Mouse (Mus musculus) adrenal gland (tissue): ENCODE measurements around the gene Gm28047.
"Not testable (repeated sequence)": the region's sequence is repeated elsewhere in the genome, so short reads cannot be mapped to it uniquely, and the experiment has no call there.

Experiments used
- intact Hi-C: fragments of 180-260 bp; cut with DNase I; formaldehyde crosslinking; loops from one replicate; pipeline ENCODE4 v1.15.1; 2025

Gene Gm28047

GRCm38 (mm10) chr15:102622536-102622935 lies 2.3 kb downstream of the Gm28047 start:
- intact Hi-C loops = no loop called here

GRCm38 (mm10) chr15:102620765-102621164 lies 4.1 kb downstream of the Gm28047 start:
- intact Hi-C loops = no loop called here

GRCm38 (mm10) chr15:102619486-102619885 lies 5.4 kb downstream of the Gm28047 start:
- intact Hi-C loops = no loop called here

GRCm38 (mm10) chr15:102617654-102618053 lies 7.2 kb downstream of the Gm28047 start:
- intact Hi-C loops = no loop called here

- intact Hi-C loops = no loop called here
These were observed 8.7 kb downstream of the Gm28047 start for GRCm38 (mm10) chr15:102616174-102616573.

GRCm38 (mm10) chr15:102614224-102614623 lies 10.6 kb downstream of the Gm28047 start:
- intact Hi-C loops = loop anchor here (5.0 kb wide), 1 partner anchor 53 kb away; no protein-coding TSS in a partner anchor

GRCm38 (mm10) chr15:102612966-102613365 lies 11.9 kb downstream of the Gm28047 start:
- intact Hi-C loops = loop anchor here (5.0 kb wide), 1 partner anchor 54 kb away; no protein-coding TSS in a partner anchor

GRCm38 (mm10) chr15:102608586-102608985 lies 16.3 kb downstream of the Gm28047 start:
- intact Hi-C loops = not testable (repeated sequence)

GRCm38 (mm10) chr15:102593996-102594656 lies 30.7 kb downstream of the Gm28047 start:
- intact Hi-C loops = no loop called here

- intact Hi-C loops = no loop called here
These were observed 32.2 kb downstream of the Gm28047 start for GRCm38 (mm10) chr15:102592674-102593073.

- intact Hi-C loops = no loop called here
These were observed 34.3 kb downstream of the Gm28047 start for GRCm38 (mm10) chr15:102590567-102590966.

- intact Hi-C loops = no loop called here
These were observed 35.0 kb downstream of the Gm28047 start for GRCm38 (mm10) chr15:102589826-102590225.

GRCm38 (mm10) chr15:102585501-102585900 lies 39.4 kb downstream of the Gm28047 start:
- intact Hi-C loops = no loop called here

GRCm38 (mm10) chr15:102583708-102584383 lies 41.0 kb downstream of the Gm28047 start:
- intact Hi-C loops = no loop called here

GRCm38 (mm10) chr15:102581205-102581604 lies 43.7 kb downstream of the Gm28047 start:
- intact Hi-C loops = no loop called here

GRCm38 (mm10) chr15:102578351-102578750 lies 46.5 kb downstream of the Gm28047 start:
- intact Hi-C loops = no loop called here

GRCm38 (mm10) chr15:102576972-102577371 lies 47.9 kb downstream of the Gm28047 start:
- intact Hi-C loops = no loop called here

GRCm38 (mm10) chr15:102572081-102572480 lies 52.8 kb downstream of the Gm28047 start:
- intact Hi-C loops = no loop called here

- intact Hi-C loops = no loop called here
These were observed 57.0 kb downstream of the Gm28047 start for GRCm38 (mm10) chr15:102567849-102568248.

- intact Hi-C loops = no loop called here
These were observed 61.2 kb downstream of the Gm28047 start for GRCm38 (mm10) chr15:102563681-102564080.

GRCm38 (mm10) chr15:102563061-102563460 lies 61.8 kb downstream of the Gm28047 start:
- intact Hi-C loops = no loop called here

GRCm38 (mm10) chr15:102562491-102562890 lies 62.4 kb downstream of the Gm28047 start:
- intact Hi-C loops = no loop called here

- intact Hi-C loops = loop anchor here (10.0 kb wide), 1 partner anchor 107 kb away; no protein-coding TSS in a partner anchor
These were observed 67.3 kb downstream of the Gm28047 start for GRCm38 (mm10) chr15:102557580-102557979.
